Mouse (Mus musculus): ENCODE measurements at regions not wholly inside any gene's neighbourhood (a gene's known extent, or its start where the extent isn't known, plus 50 kb on each side); places are given as distances from the start of the nearest gene placed in this dataset.

DNA sequence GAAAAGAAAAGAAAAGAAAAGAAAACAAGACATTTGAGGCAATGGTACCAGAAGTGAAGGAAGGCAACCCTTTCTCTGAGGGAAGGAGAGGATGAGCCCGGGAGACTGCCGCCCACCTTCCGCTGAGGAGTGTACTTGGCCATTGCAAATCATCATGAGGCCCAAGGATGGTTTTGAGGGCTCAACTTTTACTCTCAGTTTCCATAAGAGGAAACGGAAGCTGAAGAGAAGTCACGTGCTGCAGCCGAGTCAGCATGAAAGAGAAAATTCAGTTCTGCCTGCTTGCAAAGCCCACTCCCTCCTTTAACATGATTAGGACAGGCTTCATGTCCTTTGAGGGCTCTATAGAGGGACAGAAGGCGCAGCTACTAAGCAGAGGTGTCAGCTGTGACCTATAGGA is 127.1 kb downstream of the Klf6 start:
- TF ChIP-seq CTCF (IDR thresholded peaks at IDR 0.05; ENCODE audit: low read depth, low read length): no peak
- no peak for TF ChIP-seq GATA1 (IDR thresholded peaks at IDR 0.05; ENCODE audit: borderline replicate concordance, low read length)
- TF ChIP-seq GATA2 (IDR thresholded peaks at IDR 0.05; ENCODE audit: borderline replicate concordance, low read depth, low read length): no peak
- TF ChIP-seq TAL1 (conservative IDR thresholded peaks at IDR 0.05; ENCODE audit: low read depth, low read length): no peak
- TF ChIP-seq POLR2AphosphoS5 (IDR thresholded peaks at IDR 0.05; ENCODE audit: insufficient replicate concordance, low read depth, low read length): no peak

Data from G1E (cell line).